Mouse (Mus musculus) ES-E14 (cell line): ENCODE results near the gene Rnf227.

ENCODE experiments used
- CHD2 ChIP-seq: IDR thresholded peaks from 2 replicates; pipeline ENCODE4 v1.6.1; 2014; ENCODE audit warnings: mild to moderate bottlenecking, low read depth, low read length, inconsistent platforms
- HCFC1 ChIP-seq: IDR thresholded peaks from 2 replicates; pipeline ENCODE4 v1.6.1; 2012; ENCODE audit warnings: low read length, inconsistent platforms, borderline replicate concordance; ENCODE audit not compliant: insufficient read depth
- ZC3H11A ChIP-seq: IDR thresholded peaks from 2 replicates; pipeline ENCODE4 v1.6.1; 2012; ENCODE audit warnings: low read depth, mild to moderate bottlenecking, inconsistent platforms, low read length, borderline replicate concordance

DNA sequence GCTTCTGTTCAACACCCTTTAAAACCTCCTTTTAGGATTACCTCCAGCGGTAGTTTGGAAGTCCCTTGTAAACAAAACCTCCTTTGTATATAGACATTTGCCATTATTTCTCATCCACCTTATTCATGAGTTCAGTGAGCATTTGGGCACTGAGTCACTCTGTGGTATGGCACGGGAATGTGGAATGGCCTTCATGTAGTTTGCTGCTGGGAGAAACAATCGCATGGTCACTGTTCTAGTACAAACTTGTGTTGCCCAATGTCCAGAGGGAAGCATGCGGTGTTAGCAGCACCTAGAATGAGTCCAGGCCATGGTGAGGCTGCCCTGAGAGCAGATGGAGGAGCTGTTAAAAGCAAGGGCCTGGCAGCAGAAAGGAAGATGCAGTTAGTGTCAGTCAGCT, 5.5 kb upstream of the Rnf227 start:
- TF ChIP-seq ZC3H11A (no peak), HCFC1 (no peak), CHD2 (no peak)
